Mouse (Mus musculus): ENCODE data around the gene Evi5l.

GRCm38 (mm10) chr8:4247951-4248540 is 81.7 kb downstream of the Evi5l start, which contains the start of gene Tgfbr3l:
- no peak for TF ChIP-seq CTCF (conservative IDR thresholded peaks at IDR 0.05; ENCODE audit: low read length)
- TF ChIP-seq NANOG (IDR thresholded peaks at IDR 0.05; ENCODE audit: borderline replicate concordance, low read length) = no peak
